Mouse (Mus musculus): Measurements from ENCODE around the gene Erfe.

GRCm38 (mm10) chr1:91411631-91412285 is 45.5 kb downstream of the Erfe start:
- TF ChIP-seq GATA1 (IDR thresholded peaks at IDR 0.05; ENCODE audit: low read length) (no peak), TAL1 (IDR thresholded peaks at IDR 0.05; ENCODE audit: low read length) (no peak)

Data from erythroblast, embryonic 14.5 days (primary cell).